Mouse (Mus musculus): ENCODE results near the gene Entpd6.

GRCm38 (mm10) chr2:150788768-150789550 is 40.1 kb downstream of the Entpd6 start:
- TF ChIP-seq ZNF384 (IDR thresholded peaks at IDR 0.05; ENCODE audit: low read depth, low read length) (no peak), MAFK (IDR thresholded peaks at IDR 0.05; ENCODE audit: insufficient read depth, low read depth, low read length) (no peak)

Data from ES-E14 (cell line).